Mouse (Mus musculus): ENCODE measurements at regions not wholly inside any gene's neighbourhood (a gene's known extent, or its start where the extent isn't known, plus 50 kb on each side); places are given as distances from the start of the nearest gene placed in this dataset.

DNA sequence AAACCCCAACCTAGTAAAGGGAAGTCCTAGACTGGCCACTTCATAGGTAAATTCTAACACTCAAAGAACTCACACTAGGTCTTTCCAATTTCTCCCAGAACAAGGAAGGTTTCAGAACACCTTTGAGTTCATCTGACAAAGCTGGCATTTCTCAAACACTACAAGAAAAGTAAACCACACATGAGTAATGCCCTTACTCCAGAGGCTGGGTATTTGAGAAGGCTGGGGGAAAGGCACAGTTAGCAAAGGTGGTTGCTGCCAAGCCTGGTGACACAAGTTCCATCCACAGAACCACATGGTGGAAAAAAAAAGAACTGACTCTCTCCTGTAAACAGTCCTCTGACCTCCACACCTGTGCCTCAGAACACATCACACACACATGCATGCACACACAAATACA is 111.9 kb upstream of the Ccnd1 start:
- no peak overlapping the region for H3K4me2 ChIP-seq (ENCODE audit: insufficient read depth, low read depth, poor library complexity, severe bottlenecking)
- TF ChIP-seq ETS1 (conservative IDR thresholded peaks at IDR 0.05; ENCODE audit: low read depth, low read length) (no peak), ZMIZ1 (IDR thresholded peaks at IDR 0.05; ENCODE audit: low read depth, low read length) (no peak), USF1 (IDR thresholded peaks at IDR 0.05; ENCODE audit: low read depth, low read length) (no peak), NELFE (IDR thresholded peaks at IDR 0.05; ENCODE audit: low read depth, low read length) (no peak), EP300 (IDR thresholded peaks at IDR 0.05; ENCODE audit: low read length) (no peak), MEF2A (IDR thresholded peaks at IDR 0.05; ENCODE audit: borderline replicate concordance, low read depth, low read length) (no peak), SIN3A (IDR thresholded peaks at IDR 0.05; ENCODE audit: low read length) (no peak), UBTF (IDR thresholded peaks at IDR 0.05; ENCODE audit: low read depth, low read length) (no peak), RAD21 (IDR thresholded peaks at IDR 0.05; ENCODE audit: low read depth, low read length) (no peak), MXI1 (IDR thresholded peaks at IDR 0.05; ENCODE audit: low read depth, low read length) (no peak), ZC3H11A (IDR thresholded peaks at IDR 0.05; ENCODE audit: low read depth, low read length) (no peak), MYC (IDR thresholded peaks at IDR 0.05; ENCODE audit: low read depth, low read length) (no peak)
- no peak overlapping the region for H3K9ac ChIP-seq (ENCODE audit: insufficient read depth, low read depth)
- no peak overlapping the region for H3K4me3 ChIP-seq (replicated peaks in 1 of 3; ENCODE audit: low read depth in 2 of 3, low read length in 2 of 3, poor library complexity in 1 of 3)
- H3K27ac ChIP-seq (ENCODE audit: insufficient read depth, low read depth), result no peak overlapping the region
- dilution Hi-C loops (cut with MboI; ENCODE audit: extremely low pct_ligation_motif_present, extremely low pct_unique_long_range_greater_than_20kb, low sequenced_read_pairs) (no loop called here), in situ Hi-C loops (cut with MboI; ENCODE audit: low pct_ligation_motif_present, low pct_unique_long_range_greater_than_20kb, low sequenced_read_pairs) (no loop called here)
- no peaks in the 10 kb centered on the region for H3K79me2 ChIP-seq (replicated peaks; ENCODE audit: control insufficient read depth, extremely low read depth, insufficient read depth, poor library complexity, severe bottlenecking)
- H3K27me3 ChIP-seq (replicated peaks), result peaks cover 83% of the 10 kb centered on the region
- H3K36me3 ChIP-seq (replicated peaks in 1 of 2; ENCODE audit: control insufficient read depth in 1 of 2, insufficient read depth in 1 of 2, low read length in 1 of 2), result no peaks in the 10 kb centered on the region
- peaks cover 6% of the 10 kb centered on the region for H3K9me3 ChIP-seq (replicated peaks; ENCODE audit: low read length)
- DNase-seq (ENCODE audit: extremely low read depth), result no peak
- H3K4me1 ChIP-seq (ENCODE audit: control insufficient read depth in 1 of 2, insufficient read depth in 2 of 2), result no peaks in the 10 kb centered on the region

DNA sequence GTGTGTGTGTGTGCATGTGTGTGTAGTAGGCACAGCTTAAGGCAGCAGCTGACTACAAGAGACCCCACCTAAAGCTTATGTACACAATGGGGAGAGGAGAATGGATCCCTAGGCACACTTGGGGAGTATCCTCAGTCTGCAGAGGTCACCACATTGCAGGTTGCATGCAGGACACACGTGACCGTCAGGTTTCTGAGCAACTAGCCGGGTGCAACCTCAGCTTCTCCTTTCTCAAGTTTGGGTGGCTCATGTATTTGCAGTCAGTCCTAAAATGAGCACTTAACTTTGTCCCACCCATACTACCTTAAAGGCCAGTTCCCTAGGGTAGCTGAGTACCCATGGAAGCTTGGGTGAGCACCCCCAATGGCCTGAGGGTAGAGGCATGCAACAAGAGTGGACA is 111.0 kb upstream of the Ccnd1 start:
- no peaks in the 10 kb centered on the region for H3K4me1 ChIP-seq (ENCODE audit: control insufficient read depth in 1 of 2, insufficient read depth in 2 of 2)
- TF ChIP-seq ETS1 (conservative IDR thresholded peaks at IDR 0.05; ENCODE audit: low read depth, low read length) (no peak), CHD2 (IDR thresholded peaks at IDR 0.05; ENCODE audit: low read length) (no peak), USF2 (conservative IDR thresholded peaks at IDR 0.05; ENCODE audit: low read depth, low read length) (no peak), ZC3H11A (IDR thresholded peaks at IDR 0.05; ENCODE audit: low read depth, low read length) (no peak), ZNF384 (IDR thresholded peaks at IDR 0.05; ENCODE audit: low read depth, low read length) (no peak), NRF1 (IDR thresholded peaks at IDR 0.05; ENCODE audit: low read depth, low read length) (no peak), POLR2A (IDR thresholded peaks at IDR 0.05; ENCODE audit: low read depth, low read length) (no peak), ZKSCAN1 (IDR thresholded peaks at IDR 0.05; ENCODE audit: borderline replicate concordance, low read depth, low read length) (no peak), RAD21 (IDR thresholded peaks at IDR 0.05; ENCODE audit: low read depth, low read length) (no peak), JUN (IDR thresholded peaks at IDR 0.05; ENCODE audit: insufficient read depth, low read depth, low read length) (no peak), PAX5 (IDR thresholded peaks at IDR 0.05; ENCODE audit: low read length) (no peak), BHLHE40 (IDR thresholded peaks at IDR 0.05; ENCODE audit: low read depth, low read length) (no peak)
- H3K27me3 ChIP-seq (replicated peaks), result peaks cover 79% of the 10 kb centered on the region
- DNase-seq (ENCODE audit: extremely low read depth), result no peak
- no peaks in the 10 kb centered on the region for H3K36me3 ChIP-seq (replicated peaks in 1 of 2; ENCODE audit: control insufficient read depth in 1 of 2, insufficient read depth in 1 of 2, low read length in 1 of 2)
- dilution Hi-C loops (cut with MboI; ENCODE audit: extremely low pct_ligation_motif_present, extremely low pct_unique_long_range_greater_than_20kb, low sequenced_read_pairs), result no loop called here
- in situ Hi-C loops (cut with MboI; ENCODE audit: low pct_ligation_motif_present, low pct_unique_long_range_greater_than_20kb, low sequenced_read_pairs), result no loop called here
- H3K79me2 ChIP-seq (replicated peaks; ENCODE audit: control insufficient read depth, extremely low read depth, insufficient read depth, poor library complexity, severe bottlenecking), result no peaks in the 10 kb centered on the region
- no peak overlapping the region for H3K4me3 ChIP-seq (replicated peaks in 1 of 3; ENCODE audit: low read depth in 2 of 3, low read length in 2 of 3, poor library complexity in 1 of 3)
- peaks cover 6% of the 10 kb centered on the region for H3K9me3 ChIP-seq (replicated peaks; ENCODE audit: low read length)
- no peak overlapping the region for H3K4me2 ChIP-seq (ENCODE audit: insufficient read depth, low read depth, poor library complexity, severe bottlenecking)
- H3K27ac ChIP-seq (ENCODE audit: insufficient read depth, low read depth), result no peak overlapping the region
- H3K9ac ChIP-seq (ENCODE audit: insufficient read depth, low read depth), result no peak overlapping the region
